Mouse (Mus musculus): ENCODE measurements around the gene Gm7356. TPM values are rescaled to one million over a fixed set of nuclear protein-coding genes. Genes with fewer than 3 reads are reported as not detected.
"Not testable (repeated sequence)": the region's sequence is repeated elsewhere in the genome, so short reads cannot be mapped to it uniquely, and the experiment has no call there.

Gm7356 gene
- polyA plus RNA-seq (2015; fragmentation: Nextera tagmentation; extraction: Ambion mirVana) = not detected in 2 replicates

DNA sequence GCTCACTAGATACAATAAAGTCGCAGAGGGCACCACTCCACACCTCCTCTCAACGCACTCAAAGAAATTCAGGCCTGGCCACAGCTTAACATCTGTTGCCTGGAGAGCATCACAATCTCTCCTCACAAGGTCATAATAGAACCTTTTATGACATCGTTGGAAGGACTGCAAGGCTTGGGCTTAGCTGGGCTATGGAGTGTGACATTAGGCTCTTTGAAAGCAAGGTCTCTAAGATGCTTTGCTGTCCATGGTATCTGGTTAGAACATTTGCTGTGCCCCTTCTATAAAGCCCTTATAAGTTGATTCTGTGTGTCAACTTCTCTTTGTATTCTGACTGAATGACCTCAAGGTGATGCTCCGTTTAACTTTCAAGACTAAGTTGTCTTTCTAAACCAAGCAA, at the start of gene Gm7356:
Gene Gm7356 (minus strand): TSS at position 101 of the 400 bp plus-strand sequence.
- ATAC-seq (ENCODE audit: low read depth); H3K9me3 ChIP-seq; H3K36me3 ChIP-seq; H3K4me3 ChIP-seq; H3K27ac ChIP-seq (replicated peaks); H3K27me3 ChIP-seq; H3K9ac ChIP-seq; H3K4me2 ChIP-seq; H3K4me1 ChIP-seq (replicated peaks): not testable (repeated sequence)
- 74% methylated on average over 4 of the region's 4 CpGs for WGBS

DNA sequence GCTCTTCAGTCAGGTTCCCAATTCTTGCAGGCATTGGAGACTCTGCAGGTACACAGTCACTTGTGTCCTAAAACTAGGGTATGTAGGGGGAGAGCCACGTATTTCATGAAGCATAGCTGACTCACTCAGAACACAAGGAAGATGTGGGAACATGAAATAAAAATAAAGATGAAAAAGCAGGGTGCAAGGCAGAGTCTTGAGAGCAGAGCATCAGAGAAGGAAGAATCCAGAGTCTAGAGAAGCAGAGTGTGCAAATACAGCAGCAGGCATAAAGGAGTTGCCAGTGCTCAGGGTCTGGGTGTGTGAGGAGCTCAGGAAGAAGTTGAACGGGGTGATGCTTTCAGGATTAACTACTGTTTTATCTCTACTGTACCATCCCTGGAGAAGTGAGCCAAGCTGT, 38.4 kb upstream of the Gm7356 start:
- 60% methylated on average over 1 of the region's 2 CpGs for WGBS
- not testable (repeated sequence) for H3K27me3 ChIP-seq; H3K4me3 ChIP-seq; H3K4me2 ChIP-seq; ATAC-seq (ENCODE audit: low read depth); H3K4me1 ChIP-seq (replicated peaks); H3K9ac ChIP-seq; H3K27ac ChIP-seq (replicated peaks); H3K9me3 ChIP-seq; H3K36me3 ChIP-seq

DNA sequence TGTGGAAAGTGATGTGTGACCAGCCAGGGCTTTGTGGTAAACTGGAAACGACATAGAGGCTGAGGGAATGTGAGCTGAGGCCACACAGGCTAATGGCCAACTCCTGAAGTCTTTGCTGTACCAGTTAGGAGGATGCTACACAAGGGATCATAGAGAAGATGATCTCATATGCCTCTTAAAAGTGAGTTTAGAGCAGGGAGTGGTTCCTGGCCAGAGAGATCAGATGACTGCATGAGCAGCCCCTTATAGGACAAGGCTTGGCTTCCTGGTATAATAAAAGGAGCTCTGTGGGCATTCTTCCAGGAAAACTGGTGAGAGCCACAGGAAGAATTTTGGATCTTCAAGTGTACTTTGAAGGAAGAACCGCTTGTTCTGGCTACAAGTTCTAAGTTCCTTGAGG, 33.5 kb upstream of the Gm7356 start:
- H3K36me3 ChIP-seq; H3K27ac ChIP-seq (replicated peaks); H3K4me1 ChIP-seq (replicated peaks); H3K9me3 ChIP-seq; ATAC-seq (ENCODE audit: low read depth); H3K4me3 ChIP-seq; H3K27me3 ChIP-seq; H3K9ac ChIP-seq; H3K4me2 ChIP-seq: not testable (repeated sequence)
- WGBS = 57% methylated on average over 1 of the region's 2 CpGs

DNA sequence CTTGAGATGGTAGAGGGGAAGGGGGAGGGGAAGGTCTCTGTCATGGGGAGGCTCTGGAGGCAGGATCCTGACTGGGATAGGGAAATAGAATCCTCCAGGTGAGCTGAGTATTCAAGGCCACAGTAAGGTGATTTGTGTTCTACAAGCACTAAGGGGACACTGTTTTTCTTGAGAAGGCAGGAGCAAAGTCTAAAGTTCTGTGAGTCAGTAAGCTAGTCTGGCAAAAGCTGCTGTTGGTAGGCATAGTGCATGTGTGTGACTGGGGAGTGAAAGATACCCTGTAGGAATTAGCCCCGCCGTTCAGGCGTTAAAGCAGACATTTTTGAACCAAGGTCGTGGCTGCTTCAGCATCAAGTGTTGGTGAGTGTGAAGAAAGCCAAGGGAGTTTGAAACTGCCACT, 32.6 kb upstream of the Gm7356 start:
- H3K4me1 ChIP-seq (replicated peaks); H3K4me2 ChIP-seq; H3K9ac ChIP-seq; H3K27ac ChIP-seq (replicated peaks); H3K36me3 ChIP-seq; H3K27me3 ChIP-seq; H3K4me3 ChIP-seq; H3K9me3 ChIP-seq; ATAC-seq (ENCODE audit: low read depth): not testable (repeated sequence)
- 92% methylated on average over 4 of the region's 4 CpGs for WGBS

DNA sequence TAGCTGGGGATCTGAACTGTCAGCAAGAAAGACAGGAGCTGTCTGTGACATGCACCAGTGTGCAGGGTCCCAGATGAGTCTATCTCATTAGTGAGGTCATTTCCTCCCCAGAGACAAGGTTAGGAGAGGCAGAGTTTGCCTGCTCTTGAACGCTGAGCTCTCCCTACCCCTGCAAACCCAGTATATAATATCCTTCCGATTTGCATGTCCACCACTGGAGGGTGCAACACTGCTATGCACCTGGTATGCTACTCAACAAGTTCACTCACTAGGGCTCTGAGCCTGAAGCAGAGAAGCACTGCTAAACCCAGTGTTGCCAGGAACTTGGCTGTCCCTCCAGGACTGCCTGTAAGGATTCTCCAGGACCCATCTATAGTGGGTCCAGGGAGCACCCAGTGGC, 10.1 kb downstream of the Gm7356 start:
- H3K4me1 ChIP-seq (replicated peaks); H3K36me3 ChIP-seq; ATAC-seq (ENCODE audit: low read depth); H3K4me2 ChIP-seq; H3K27me3 ChIP-seq; H3K4me3 ChIP-seq; H3K9ac ChIP-seq; H3K9me3 ChIP-seq; H3K27ac ChIP-seq (replicated peaks): not testable (repeated sequence)
- 65% methylated on average over 2 of the region's 2 CpGs for WGBS

DNA sequence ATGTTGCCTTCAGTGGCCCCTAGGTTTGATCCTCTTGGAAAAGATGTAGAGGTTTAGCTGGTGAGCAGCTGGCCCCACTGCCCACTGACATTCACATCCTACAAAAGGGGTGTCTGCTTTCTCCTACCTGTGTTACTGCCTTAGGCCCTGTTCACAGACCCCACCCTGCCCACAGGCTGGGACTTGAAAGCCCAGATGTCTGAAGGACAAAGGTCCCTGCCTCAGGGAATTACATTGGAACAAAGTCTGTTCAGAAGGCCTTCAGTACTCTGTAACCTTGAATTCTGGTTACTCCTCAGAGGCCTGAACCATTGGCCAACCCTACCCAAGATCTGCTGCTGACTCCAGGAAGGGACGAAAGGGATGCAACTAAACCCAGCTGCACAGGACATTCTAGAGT, 15.8 kb downstream of the Gm7356 start:
- Histone ChIP-seq H3K27me3 (no peaks in the 10 kb centered on the region), H3K27ac (replicated peaks) (no peak overlapping the region), H3K36me3 (no peaks in the 10 kb centered on the region), H3K4me1 (replicated peaks) (no peaks in the 10 kb centered on the region), H3K4me3 (no peak overlapping the region), H3K4me2 (no peak overlapping the region), H3K9me3 (no peaks in the 10 kb centered on the region), H3K9ac (no peak overlapping the region)
- WGBS = 93% methylated on average over 1 of the region's 1 CpGs
- ATAC-seq (ENCODE audit: low read depth) = no peak

DNA sequence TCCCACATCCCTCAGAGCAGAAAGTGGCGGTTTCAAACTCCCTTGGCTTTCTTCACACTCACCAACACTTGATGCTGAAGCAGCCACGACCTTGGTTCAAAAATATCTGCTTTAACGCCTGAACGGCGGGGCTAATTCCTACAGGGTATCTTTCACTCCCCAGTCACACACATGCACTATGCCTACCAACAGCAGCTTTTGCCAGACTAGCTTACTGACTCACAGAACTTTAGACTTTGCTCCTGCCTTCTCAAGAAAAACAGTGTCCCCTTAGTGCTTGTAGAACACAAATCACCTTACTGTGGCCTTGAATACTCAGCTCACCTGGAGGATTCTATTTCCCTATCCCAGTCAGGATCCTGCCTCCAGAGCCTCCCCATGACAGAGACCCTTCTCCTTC, 32.7 kb downstream of the Gm7356 start:
- not testable (repeated sequence) for H3K27me3 ChIP-seq, H3K4me2 ChIP-seq
- WGBS = 78% methylated on average over 5 of the region's 5 CpGs

DNA sequence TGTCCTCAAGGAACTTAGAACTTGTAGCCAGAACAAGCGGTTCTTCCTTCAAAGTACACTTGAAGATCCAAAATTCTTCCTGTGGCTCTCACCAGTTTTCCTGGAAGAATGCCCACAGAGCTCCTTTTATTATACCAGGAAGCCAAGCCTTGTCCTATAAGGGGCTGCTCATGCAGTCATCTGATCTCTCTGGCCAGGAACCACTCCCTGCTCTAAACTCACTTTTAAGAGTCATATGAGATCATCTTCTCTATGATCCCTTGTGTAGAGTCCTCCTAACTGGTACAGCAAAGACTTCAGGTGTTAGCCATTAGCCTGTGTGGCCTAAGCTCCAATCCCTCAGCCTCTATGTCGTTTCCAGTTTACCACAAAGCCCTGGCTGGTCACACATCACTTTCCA, 33.6 kb downstream of the Gm7356 start:
- ATAC-seq (ENCODE audit: low read depth) = not testable (repeated sequence)

More for the DNA sequence above, 32.7 kb downstream of the Gm7356 start:
- not testable (repeated sequence) for H3K9ac ChIP-seq; H3K27ac ChIP-seq (replicated peaks); H3K4me3 ChIP-seq; H3K36me3 ChIP-seq; ATAC-seq (ENCODE audit: low read depth); H3K9me3 ChIP-seq; H3K4me1 ChIP-seq (replicated peaks)

DNA sequence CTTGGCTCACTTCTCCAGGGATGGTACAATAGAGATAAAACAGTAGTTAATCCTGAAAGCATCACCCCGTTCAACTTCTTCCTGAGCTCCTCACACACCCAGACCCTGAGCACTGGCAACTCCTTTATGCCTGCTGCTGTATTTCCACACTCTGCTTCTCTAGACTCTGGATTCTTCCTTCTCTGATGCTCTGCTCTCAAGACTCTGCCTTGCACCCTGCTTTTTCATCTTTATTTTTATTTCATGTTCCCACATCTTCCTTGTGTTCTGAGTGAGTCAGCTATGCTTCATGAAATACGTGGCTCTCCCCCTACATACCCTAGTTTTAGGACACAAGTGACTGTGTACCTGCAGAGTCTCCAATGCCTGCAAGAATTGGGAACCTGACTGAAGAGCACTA, 38.5 kb downstream of the Gm7356 start:
- H3K27me3 ChIP-seq; H3K36me3 ChIP-seq; H3K4me1 ChIP-seq (replicated peaks); ATAC-seq (ENCODE audit: low read depth); H3K27ac ChIP-seq (replicated peaks); H3K9me3 ChIP-seq; H3K4me3 ChIP-seq; H3K9ac ChIP-seq; H3K4me2 ChIP-seq: not testable (repeated sequence)
- WGBS = 18% methylated on average over 1 of the region's 2 CpGs

More for the DNA sequence above, 33.6 kb downstream of the Gm7356 start:
- H3K36me3 ChIP-seq; H3K27me3 ChIP-seq; H3K9me3 ChIP-seq; H3K4me1 ChIP-seq (replicated peaks); H3K9ac ChIP-seq; H3K4me3 ChIP-seq; H3K27ac ChIP-seq (replicated peaks); H3K4me2 ChIP-seq: not testable (repeated sequence)
- WGBS = 70% methylated on average over 1 of the region's 2 CpGs

DNA sequence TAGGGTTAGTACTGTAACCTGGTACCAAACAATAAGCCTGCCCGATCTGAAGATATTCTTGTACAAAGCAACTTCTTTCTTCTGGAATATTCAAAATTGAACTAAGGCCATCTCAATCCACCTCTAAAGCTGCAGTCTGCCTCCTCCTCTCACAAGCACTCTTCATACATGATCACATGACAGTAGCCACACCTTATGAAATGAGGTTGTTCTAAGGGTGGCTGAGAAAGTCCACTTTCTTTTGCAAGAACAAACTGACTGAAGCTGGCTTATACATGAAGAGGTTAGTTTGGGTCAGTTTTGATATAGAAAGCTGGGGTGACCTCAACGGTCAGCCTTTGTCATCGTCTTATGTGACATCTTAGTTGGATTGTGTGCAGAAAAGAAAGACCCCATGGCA, 41.3 kb downstream of the Gm7356 start:
- H3K4me2 ChIP-seq; H3K9ac ChIP-seq; H3K36me3 ChIP-seq; H3K4me3 ChIP-seq; H3K9me3 ChIP-seq; H3K4me1 ChIP-seq (replicated peaks); H3K27me3 ChIP-seq; H3K27ac ChIP-seq (replicated peaks); ATAC-seq (ENCODE audit: low read depth): not testable (repeated sequence)
- WGBS = 89% methylated on average over 3 of the region's 3 CpGs

DNA sequence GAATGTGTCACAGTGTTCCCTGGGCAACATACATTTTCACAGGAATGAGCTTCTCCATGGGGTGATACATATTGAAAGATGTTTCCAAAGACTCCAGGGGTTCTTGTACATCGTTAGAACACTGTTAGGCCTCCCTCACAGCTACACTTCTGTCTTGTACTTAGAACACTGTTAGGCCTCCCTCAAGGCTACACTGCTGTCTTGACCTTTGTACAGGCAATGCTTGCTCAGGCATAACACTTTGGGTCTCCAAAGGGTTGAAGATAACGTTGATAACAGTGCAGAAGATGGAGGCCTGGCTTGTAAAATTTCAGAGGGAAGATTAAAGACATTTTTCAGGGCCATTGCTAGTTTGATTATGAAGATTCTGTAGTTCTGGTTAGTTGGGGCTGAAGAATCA, 45.4 kb downstream of the Gm7356 start:
- H3K9me3 ChIP-seq; H3K27me3 ChIP-seq; H3K4me1 ChIP-seq (replicated peaks); H3K27ac ChIP-seq (replicated peaks); H3K4me2 ChIP-seq; ATAC-seq (ENCODE audit: low read depth); H3K36me3 ChIP-seq; H3K9ac ChIP-seq; H3K4me3 ChIP-seq: not testable (repeated sequence)
- WGBS = 56% methylated on average over 1 of the region's 2 CpGs

DNA sequence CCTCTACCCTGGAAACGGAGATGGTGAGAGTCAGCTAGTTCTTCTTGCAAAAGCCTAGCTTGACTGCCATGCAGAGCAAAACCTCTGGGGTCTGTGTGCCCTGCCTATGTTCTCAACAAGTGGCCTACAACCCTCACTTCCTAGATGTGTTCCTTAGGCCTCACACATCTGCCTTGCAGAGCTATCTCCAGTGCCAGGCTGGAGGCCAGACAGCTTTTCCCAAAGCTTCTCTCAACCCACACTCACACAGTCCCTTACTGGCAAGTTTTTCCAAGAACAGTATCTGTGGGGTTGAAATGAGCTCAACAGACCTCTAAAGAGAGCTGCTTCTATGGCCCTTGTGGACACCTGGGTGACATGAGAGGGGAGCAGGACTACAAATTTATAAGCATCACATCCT, 51.9 kb downstream of the Gm7356 start:
- H3K4me1 ChIP-seq (replicated peaks); H3K4me3 ChIP-seq; H3K36me3 ChIP-seq; H3K9me3 ChIP-seq; H3K27me3 ChIP-seq; H3K27ac ChIP-seq (replicated peaks); ATAC-seq (ENCODE audit: low read depth); H3K9ac ChIP-seq; H3K4me2 ChIP-seq: not testable (repeated sequence)
- WGBS = 70% methylated on average over 1 of the region's 1 CpGs
